Mouse (Mus musculus) brain, embryonic 18.5 days (tissue): ENCODE results near the gene St6galnac3.
"Not testable (repeated sequence)": the region's sequence is repeated elsewhere in the genome, so short reads cannot be mapped to it uniquely, and the experiment has no call there.

ENCODE experiments used
- DNase-seq: peaks from one replicate; pipeline ENCODE4 v3.0.0-alpha.2; 2012; ENCODE audit warnings: low read depth, low spot score

The St6galnac3 gene

GRCm38 (mm10) chr3:153416383-153416782 is 308.6 kb downstream of the St6galnac3 start:
- no peak for DNase-seq

- DNase-seq: no peak
Measured at GRCm38 (mm10) chr3:153414132-153414531, 310.8 kb downstream of the St6galnac3 start.

GRCm38 (mm10) chr3:153409286-153409685 is 315.7 kb downstream of the St6galnac3 start:
- DNase-seq: no peak

GRCm38 (mm10) chr3:153408361-153408760 is 316.6 kb downstream of the St6galnac3 start:
- no peak for DNase-seq

DNA sequence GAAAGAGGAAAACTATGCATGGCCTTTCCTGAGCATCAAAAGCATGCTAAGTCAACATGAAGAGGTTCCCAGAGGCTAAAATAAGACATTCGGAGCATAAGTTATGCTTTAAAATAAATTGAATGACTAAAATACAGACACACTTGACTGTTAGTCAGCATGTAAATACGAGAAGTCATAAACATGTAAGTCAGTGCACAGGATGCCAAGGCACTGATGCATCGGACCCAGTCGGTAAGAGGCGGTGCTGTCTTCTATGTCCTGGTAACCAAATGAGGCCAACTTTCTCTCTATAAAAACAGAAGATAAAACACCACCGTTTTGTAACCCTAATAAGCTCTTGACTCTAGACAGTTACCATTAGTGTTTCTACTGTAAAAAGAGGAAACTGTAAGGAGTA is 317.3 kb downstream of the St6galnac3 start:
- no peak for DNase-seq

DNA sequence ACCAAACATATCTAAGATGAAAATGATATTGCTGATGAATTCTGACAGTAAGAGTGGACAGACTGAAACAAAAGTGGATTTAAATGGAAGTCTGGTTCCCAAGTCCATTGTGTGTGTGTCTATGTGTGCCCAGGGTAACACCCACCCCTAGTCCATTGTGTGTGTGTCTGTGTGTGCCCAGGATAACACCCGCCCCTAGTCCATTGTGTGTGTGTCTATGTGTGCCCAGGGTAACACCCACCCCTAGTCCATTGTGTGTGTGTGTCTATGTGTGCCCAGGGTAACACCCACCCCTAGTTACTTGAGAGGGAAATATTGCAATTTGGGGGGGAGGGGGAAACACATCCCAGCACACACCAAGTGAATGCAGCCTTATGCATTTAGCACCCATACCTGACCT is 318.1 kb downstream of the St6galnac3 start:
- DNase-seq: no peak

DNA sequence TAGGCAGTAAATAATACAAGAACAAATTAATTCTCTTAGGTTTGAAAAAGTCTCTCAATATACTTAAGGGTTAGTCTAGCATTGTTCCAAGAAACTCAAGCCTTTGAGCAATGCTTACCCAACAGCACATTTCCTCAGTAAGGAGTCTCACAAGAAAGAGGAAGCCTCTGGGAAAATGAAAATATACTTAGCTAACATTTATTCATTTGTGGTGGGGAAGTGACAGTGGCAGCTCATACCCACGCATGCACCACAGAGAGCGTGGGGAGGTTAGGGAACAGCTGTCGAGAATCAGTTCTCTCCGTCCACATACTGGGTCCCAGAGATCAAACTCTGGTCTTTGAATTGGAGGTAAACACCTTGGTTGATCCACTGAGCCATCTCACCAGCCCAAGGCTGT is 318.8 kb downstream of the St6galnac3 start:
- DNase-seq: no peak

DNA sequence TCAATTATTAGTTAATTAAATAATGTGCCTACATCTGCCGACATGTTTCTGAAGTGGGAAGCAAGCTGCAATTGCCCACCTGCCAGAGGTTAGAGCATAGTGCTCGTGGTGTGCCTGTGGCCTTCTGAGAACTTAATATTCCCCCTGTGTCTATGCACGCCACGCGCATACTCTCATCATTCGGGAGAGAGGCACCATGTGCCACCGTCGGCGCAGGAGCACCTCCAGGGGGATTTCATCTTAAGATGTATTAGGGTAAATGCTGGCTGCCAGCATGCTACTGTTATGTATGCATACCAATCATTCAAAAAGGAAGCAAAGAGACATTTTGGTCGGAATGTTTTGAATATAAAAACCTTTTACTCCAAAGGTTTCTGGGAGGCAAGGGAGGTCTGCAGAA is 319.3 kb downstream of the St6galnac3 start:
- no peak for DNase-seq

DNA sequence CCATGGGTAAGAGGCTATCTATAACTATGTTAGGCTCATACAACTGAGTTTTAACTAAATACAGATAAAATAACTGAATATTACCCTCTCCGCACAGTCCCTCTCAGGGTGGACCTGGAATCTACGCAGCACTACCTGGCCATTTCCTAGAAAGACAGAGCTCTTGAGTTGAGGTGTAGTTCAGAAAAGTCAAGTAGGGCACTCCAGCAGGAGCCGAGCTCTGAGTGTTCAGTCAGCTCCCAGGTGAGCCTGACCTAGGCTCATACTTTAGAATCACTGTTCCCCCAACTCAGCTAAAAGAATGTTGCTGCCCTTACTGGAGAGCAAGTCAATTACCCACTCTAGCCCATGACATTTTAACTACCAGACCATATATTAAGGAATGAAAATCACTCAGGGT is 324.7 kb downstream of the St6galnac3 start:
- no peak for DNase-seq

- no peak for DNase-seq
Measured at GRCm38 (mm10) chr3:153399574-153399973, 325.4 kb downstream of the St6galnac3 start.

- no peak for DNase-seq
Measured at GRCm38 (mm10) chr3:153397726-153398125, 327.2 kb downstream of the St6galnac3 start.

DNA sequence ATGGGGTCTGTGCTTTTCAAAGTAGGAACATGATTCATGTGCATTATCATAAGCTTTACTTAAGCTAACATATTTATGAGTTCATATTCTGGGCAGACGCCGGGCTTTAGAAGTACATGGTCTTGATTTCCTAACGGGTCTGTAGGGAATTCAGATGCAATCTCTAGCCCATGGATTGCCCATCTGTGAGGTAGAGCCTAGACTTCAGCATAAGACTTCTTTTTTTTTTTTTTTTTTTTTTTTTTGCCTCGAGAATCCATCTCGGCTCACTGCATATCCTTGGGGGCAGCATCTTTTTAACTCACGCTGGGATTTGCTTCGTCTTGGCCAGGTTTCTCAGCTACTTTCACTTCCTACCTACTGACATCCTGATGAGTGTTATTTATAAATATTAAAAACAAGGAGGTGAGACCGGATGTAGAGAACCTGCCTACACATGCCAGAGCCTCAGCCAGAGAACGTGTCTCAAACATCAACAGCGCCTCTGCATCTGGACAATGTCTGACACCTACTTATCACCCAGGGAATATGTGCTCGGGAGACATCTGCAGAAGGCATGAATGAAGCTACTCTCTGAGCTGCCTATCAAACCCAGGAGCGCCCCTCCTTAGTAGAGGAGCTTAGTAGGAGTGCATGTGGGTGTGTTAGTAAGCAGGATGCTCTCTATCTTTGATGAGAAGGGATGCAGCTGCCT is 328.5 kb downstream of the St6galnac3 start:
- no peak for DNase-seq

DNA sequence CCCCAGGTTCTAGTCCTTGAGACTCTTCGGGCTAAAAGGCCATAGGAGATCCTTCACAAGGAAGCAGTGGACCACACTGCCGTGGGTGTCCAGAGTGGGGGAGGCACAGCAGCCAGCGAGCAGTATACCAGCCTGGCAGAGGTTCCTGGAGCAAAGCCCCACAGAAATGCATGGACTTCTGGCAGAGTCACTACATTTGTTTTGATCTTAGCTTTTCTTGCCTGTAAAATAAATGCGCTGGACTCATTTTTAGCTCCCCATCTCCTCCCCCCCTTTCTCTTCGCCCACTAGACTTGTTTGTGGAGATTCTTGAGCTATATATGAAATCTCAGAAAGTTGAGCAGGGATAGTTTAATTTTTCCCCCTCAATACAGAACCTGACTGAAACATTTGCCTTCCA is 329.6 kb downstream of the St6galnac3 start:
- DNase-seq: no peak

DNA sequence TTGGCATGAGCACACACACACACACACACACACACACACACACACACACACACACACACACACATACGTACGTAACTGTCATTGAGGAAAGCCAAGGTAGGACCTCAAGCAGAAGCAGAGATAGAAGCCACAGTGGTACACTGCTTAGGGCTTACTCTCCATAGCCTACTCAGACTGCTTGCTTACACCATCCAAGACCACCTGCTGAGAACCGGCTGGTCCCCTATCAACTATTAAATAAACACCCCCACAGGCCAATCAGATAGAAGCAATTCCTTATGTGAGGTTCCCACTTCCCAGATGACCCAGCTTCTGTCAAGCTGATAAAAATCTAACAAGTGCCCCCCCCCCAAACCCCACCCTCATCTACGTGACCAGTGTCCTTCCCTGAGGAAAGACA is 330.2 kb downstream of the St6galnac3 start:
- no peak for DNase-seq

DNA sequence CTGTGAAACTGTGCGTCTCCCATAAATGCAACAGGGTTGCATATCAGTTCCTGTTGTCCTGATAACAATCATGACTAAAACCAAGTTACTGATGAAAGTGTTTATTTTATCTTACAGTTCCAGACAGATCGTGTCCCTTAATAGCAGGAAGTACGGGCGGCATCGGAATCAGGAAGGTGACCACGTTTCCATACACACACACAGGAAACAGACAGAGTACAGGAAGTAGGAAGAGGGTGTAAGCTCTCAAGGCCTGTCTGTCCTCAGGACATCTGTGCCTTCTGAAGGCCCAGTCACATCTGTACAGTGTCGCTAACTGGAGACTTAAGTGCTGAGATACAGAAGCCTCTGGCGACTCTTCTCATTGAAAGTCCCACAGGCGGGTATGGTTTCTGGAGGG is 330.8 kb downstream of the St6galnac3 start:
- no peak for DNase-seq

- DNase-seq: not testable (repeated sequence)
Measured at GRCm38 (mm10) chr3:153391451-153391850, 333.5 kb downstream of the St6galnac3 start.

DNA sequence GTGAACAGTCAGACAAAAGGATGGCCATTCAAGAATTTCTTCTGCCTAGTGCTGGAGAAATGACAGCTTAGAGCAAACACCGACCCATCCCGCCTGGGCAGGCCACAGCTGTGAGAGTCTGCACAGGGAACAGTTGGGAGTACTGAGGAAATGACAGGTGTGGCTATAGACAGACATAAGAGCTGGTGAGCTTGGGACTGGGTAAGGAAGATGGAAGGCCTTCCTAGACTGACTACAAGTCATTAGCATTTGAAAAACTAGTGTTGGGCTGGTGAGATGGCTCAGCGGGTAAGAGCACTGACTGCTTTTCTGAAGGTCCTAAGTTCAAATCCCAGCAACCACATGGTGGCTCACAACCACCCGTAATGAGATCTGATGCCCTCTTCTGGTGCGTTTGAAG is 340.3 kb downstream of the St6galnac3 start:
- DNase-seq: not testable (repeated sequence)

- no peak for DNase-seq
Measured at GRCm38 (mm10) chr3:153383656-153384055, 341.3 kb downstream of the St6galnac3 start.

DNA sequence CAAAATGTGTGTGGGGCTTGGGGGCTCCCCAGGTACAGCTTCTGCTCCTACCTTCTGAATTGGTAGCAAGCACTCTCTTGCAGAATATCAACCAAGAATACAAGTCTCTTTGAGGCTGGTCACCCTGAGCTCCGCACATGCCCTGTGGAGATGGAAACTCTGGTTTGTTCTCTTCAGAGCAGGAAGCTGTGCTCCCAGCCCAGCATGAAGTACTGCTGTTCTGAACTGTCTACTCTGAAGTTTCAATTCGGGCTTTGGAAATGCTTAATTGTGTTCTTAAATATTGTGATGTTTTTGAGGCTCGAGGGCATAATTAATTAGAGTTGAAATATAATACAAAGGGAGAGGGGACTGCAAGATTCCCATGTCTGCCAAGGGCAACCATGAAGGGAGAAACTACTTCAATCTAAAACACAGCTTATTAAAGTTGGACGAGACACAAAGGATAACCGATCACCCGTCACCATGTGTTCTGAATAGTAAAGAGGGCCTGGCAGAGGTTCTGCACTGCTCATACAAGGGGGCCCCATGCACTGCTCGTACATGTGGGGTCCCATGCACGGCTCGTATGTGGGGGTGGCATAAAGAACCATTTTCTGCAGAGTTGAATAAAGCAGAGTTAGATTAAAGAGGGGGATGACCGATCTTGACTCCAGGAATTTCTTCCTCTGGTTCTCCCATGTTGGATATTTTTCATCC is 359.8 kb downstream of the St6galnac3 start:
- DNase-seq: no peak

DNA sequence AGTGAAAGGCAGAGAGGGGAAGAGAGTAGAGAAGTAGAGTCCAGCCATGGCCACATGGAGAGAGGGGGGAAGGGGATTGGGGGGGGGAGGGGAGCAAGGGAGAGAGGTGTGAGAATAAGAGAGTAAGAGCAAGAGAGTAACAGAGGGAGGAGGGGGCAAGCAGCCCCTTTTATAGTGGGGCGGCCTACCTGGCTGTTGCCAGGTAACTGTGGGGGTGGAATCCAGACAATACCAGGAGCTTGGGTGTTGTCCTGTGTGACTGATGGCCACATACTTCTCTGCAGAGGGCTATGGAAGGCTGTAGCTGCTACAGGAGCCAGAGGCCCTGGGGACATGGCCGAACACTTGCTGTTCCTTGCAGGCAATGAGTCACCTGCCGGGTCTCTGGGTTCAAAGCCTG is 360.6 kb downstream of the St6galnac3 start:
- no peak for DNase-seq

DNA sequence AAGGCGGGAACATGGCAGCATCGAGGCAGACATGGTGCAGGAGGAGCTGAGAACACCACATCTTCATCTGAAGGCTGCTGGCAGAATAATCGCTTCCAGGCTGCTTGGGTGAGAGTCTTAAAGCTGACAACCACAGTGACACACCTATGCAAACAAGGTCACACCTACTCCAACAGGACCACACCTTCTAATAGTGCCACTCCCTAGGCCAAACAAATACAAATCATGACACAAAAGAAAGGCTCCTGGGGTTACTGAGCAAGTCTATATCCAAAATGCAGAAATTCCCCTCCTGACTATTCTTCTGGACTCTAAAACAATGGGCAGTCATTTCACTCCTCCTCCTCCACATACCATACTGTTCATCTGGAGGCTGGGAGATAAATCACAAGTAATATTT is 365.0 kb downstream of the St6galnac3 start:
- no peak for DNase-seq

DNA sequence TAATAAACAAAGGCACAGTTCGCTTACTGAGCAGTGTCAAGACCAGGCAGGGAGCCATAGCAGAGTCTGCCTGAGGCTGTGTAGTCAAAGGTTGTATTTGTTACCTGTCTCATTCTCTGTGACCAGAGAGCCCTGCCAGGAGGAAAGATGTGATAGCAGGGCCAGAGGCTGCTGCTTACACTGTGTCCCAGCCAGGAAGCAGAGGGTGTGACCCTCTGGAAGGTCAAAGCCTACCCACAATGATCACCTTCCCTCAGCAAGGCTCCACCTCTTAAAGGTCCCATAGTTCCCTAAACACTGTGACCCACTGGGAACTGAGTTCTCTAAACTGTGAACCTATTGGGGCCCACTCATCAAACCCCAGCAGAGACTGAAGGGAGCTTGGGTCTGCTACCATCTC is 368.9 kb downstream of the St6galnac3 start:
- no peak for DNase-seq

- no peak for DNase-seq
Measured at GRCm38 (mm10) chr3:153354988-153355297, 370.0 kb downstream of the St6galnac3 start.
